Mouse (Mus musculus) layer of hippocampus, adult 9-11 months (tissue): Measurements from ENCODE around the gene Lrrc29.

Experiments used
- DNase-seq: peaks from one replicate; pipeline ENCODE4 v3.0.0; 2022

Gene Lrrc29

DNA sequence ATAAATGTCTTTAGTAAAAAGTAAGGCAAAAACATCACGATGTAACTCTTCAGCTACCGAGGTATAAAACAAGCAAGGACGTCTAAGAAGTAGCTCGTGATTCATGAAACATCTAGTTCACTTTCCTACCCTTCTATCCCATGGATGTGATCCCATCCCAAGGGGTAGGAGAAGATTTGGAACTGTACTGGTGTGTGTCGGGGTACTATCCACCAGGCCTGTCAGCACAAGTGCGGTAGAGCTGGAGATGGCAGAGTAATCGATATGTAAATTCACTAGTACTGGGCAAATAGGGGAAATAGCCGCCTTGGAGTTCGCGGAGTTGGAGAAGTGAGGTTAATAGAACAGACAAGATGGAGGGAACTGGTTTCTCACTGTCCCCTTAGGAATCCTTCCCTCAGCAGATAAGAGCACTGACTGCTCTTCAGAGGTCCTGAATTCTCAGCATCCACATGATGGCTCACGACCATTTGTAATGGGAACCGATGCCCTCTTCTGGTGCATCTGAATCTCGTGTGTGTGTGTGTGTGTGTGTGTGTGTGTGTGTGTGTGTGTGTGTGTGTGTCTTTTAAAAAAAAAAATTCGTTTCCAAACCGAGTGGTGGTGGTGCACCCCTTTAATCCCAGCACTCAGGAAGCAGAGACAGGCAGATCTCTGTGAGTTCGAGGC is 62.7 kb downstream of the Lrrc29 start:
- no peak for DNase-seq
